Mouse (Mus musculus) CH12.LX (cell line): ENCODE measurements around the gene Gnai1. TPM values are rescaled to one million over a fixed set of nuclear protein-coding genes. Genes with fewer than 3 reads are reported as not detected.
"Not testable (repeated sequence)": the region's sequence is repeated elsewhere in the genome, so short reads cannot be mapped to it uniquely, and the experiment has no call there.

Source experiments
- DNase-seq: peaks from one replicate; pipeline ENCODE4 v3.0.0-alpha.2; 2013; ENCODE audit errors: extremely low read depth
- H3K27ac ChIP-seq: 2 replicates; pipeline ENCODE4 v1.5.1; 2012; ENCODE audit warnings: low read depth, mild to moderate bottlenecking, control low read depth, moderate library complexity; ENCODE audit not compliant: insufficient read depth
- H3K27me3 ChIP-seq: replicated peaks from 2 replicates; pipeline ENCODE3; 2012; ENCODE audit warnings: inconsistent platforms
- H3K36me3 ChIP-seq, 2 experiments: replicated peaks in 1 of 2; 2 replicates each; pipeline versions ENCODE3 to v1.6.1; 2012; ENCODE audit warnings: inconsistent platforms in 1 of 2, low read length in 1 of 2, mild to moderate bottlenecking in 1 of 2, mixed read lengths in 1 of 2, moderate library complexity in 1 of 2; ENCODE audit not compliant: control insufficient read depth in 1 of 2, insufficient read depth in 1 of 2
- H3K4me1 ChIP-seq, 2 experiments: 2 replicates each; pipeline ENCODE4 v1.6.1; 2012; ENCODE audit warnings: inconsistent platforms in 1 of 2, moderate library complexity in 1 of 2; ENCODE audit not compliant: insufficient read depth in 2 of 2, control insufficient read depth in 1 of 2
- H3K4me2 ChIP-seq: 2 replicates; pipeline ENCODE4 v1.6.1; 2012; ENCODE audit warnings: low read depth, mild to moderate bottlenecking, control low read depth; ENCODE audit not compliant: poor library complexity, insufficient read depth, severe bottlenecking
- H3K4me3 ChIP-seq, 3 experiments: fragments of 150-350 bp in 1 of 3; sonication (generic) in 1 of 3; replicated peaks in 1 of 3; 2 replicates each; pipeline versions ENCODE3 to v1.5.1; 2011 to 2012; ENCODE audit warnings: low read depth in 2 of 3, low read length in 2 of 3, mild to moderate bottlenecking in 2 of 3, moderate library complexity in 2 of 3, control low read depth in 1 of 3, improper control_type of control experiment in 1 of 3, inconsistent platforms in 1 of 3, mixed read lengths in 1 of 3; ENCODE audit not compliant: poor library complexity in 1 of 3
- H3K79me2 ChIP-seq: replicated peaks from 2 replicates; pipeline ENCODE4 v1.6.1; 2012; ENCODE audit warnings: mild to moderate bottlenecking, moderate library complexity; ENCODE audit not compliant: control insufficient read depth, poor library complexity, insufficient read depth, severe bottlenecking; ENCODE audit errors: extremely low read depth
- H3K9ac ChIP-seq: 2 replicates; pipeline ENCODE4 v1.6.1; 2012; ENCODE audit warnings: low read depth, mild to moderate bottlenecking, control low read depth, moderate library complexity; ENCODE audit not compliant: insufficient read depth
- H3K9me3 ChIP-seq: replicated peaks from 2 replicates; pipeline ENCODE3; 2012; ENCODE audit warnings: low read length, inconsistent platforms, mixed read lengths
- BHLHE40 ChIP-seq: IDR thresholded peaks from 2 replicates; pipeline ENCODE4 v1.6.1; 2011; ENCODE audit warnings: mild to moderate bottlenecking, low read depth, low read length, improper control_type of control experiment
- CTCF ChIP-seq, 2 experiments: IDR thresholded peaks in 1 of 2; conservative IDR thresholded peaks in 1 of 2; 2 replicates each; pipeline ENCODE4 v1.5.1; 2011 to 2012; ENCODE audit warnings: low read depth in 2 of 2, low read length in 2 of 2, improper control_type of control experiment in 1 of 2, inconsistent platforms in 1 of 2, mild to moderate bottlenecking in 1 of 2, moderate library complexity in 1 of 2
- ELF1 ChIP-seq: IDR thresholded peaks from 2 replicates; pipeline ENCODE4 v1.6.1; 2014; ENCODE audit warnings: low read depth, mild to moderate bottlenecking, inconsistent platforms, low read length, improper control_type of control experiment
- ETS1 ChIP-seq: conservative IDR thresholded peaks from 2 replicates; pipeline ENCODE4 v1.6.1; 2012; ENCODE audit warnings: low read depth, mild to moderate bottlenecking, inconsistent platforms, low read length, improper control_type of control experiment, moderate library complexity
- IRF4 ChIP-seq: IDR thresholded peaks from 2 replicates; pipeline ENCODE4 v1.6.1; 2014; ENCODE audit warnings: low read depth, mild to moderate bottlenecking, inconsistent platforms, low read length, improper control_type of control experiment
- JUND ChIP-seq: conservative IDR thresholded peaks from 2 replicates; pipeline ENCODE4 v1.6.1; 2011; ENCODE audit warnings: low read depth, low read length, improper control_type of control experiment
- KAT2A ChIP-seq: IDR thresholded peaks from 2 replicates; pipeline ENCODE4 v1.6.1; 2012; ENCODE audit warnings: low read length, improper control_type of control experiment, inconsistent platforms; ENCODE audit not compliant: insufficient replicate concordance
- MAX ChIP-seq: IDR thresholded peaks from 2 replicates; pipeline ENCODE4 v1.6.1; 2011; ENCODE audit warnings: low read length, improper control_type of control experiment
- MAZ ChIP-seq: IDR thresholded peaks from 2 replicates; pipeline ENCODE4 v1.6.1; 2012; ENCODE audit warnings: low read depth, mild to moderate bottlenecking, inconsistent platforms, low read length, improper control_type of control experiment, moderate library complexity
- MEF2A ChIP-seq: IDR thresholded peaks from 2 replicates; pipeline ENCODE4 v1.6.1; 2014; ENCODE audit warnings: low read depth, mild to moderate bottlenecking, inconsistent platforms, low read length, improper control_type of control experiment, borderline replicate concordance
- MYC ChIP-seq: IDR thresholded peaks from 2 replicates; pipeline ENCODE4 v1.6.1; 2011; ENCODE audit warnings: low read depth, mild to moderate bottlenecking, improper control_type of control experiment, low read length
- NRF1 ChIP-seq: IDR thresholded peaks from 2 replicates; pipeline ENCODE4 v1.6.1; 2014; ENCODE audit warnings: low read depth, mild to moderate bottlenecking, inconsistent platforms, low read length, improper control_type of control experiment, moderate library complexity
- PAX5 ChIP-seq: IDR thresholded peaks from 2 replicates; pipeline ENCODE4 v1.6.1; 2012; ENCODE audit warnings: low read length, inconsistent platforms, mixed read lengths
- POLR2A ChIP-seq: IDR thresholded peaks from 2 replicates; pipeline ENCODE4 v1.6.1; 2011; ENCODE audit warnings: low read depth, mild to moderate bottlenecking, improper control_type of control experiment, low read length
- POLR2AphosphoS2 ChIP-seq: IDR thresholded peaks from 2 replicates; pipeline ENCODE4 v1.6.1; 2011; ENCODE audit warnings: low read depth, low read length, improper control_type of control experiment
- RAD21 ChIP-seq: IDR thresholded peaks from 2 replicates; pipeline ENCODE4 v1.6.1; 2011; ENCODE audit warnings: low read depth, mild to moderate bottlenecking, low read length, improper control_type of control experiment, moderate library complexity
- SIN3A ChIP-seq: IDR thresholded peaks from 2 replicates; pipeline ENCODE4 v1.6.1; 2012; ENCODE audit warnings: low read length, improper control_type of control experiment, inconsistent platforms
- SMC3 ChIP-seq: IDR thresholded peaks from 2 replicates; pipeline ENCODE4 v1.6.1; 2011; ENCODE audit warnings: low read depth, low read length, improper control_type of control experiment
- TBP ChIP-seq: conservative IDR thresholded peaks from 2 replicates; pipeline ENCODE4 v1.6.1; 2011; ENCODE audit warnings: low read depth, low read length, improper control_type of control experiment
- TCF12 ChIP-seq: IDR thresholded peaks from 2 replicates; pipeline ENCODE4 v1.6.1; 2014; ENCODE audit warnings: low read depth, mild to moderate bottlenecking, inconsistent platforms, low read length, improper control_type of control experiment
- USF2 ChIP-seq: conservative IDR thresholded peaks from 2 replicates; pipeline ENCODE4 v1.6.1; 2011; ENCODE audit warnings: low read depth, low read length, improper control_type of control experiment
- ZMIZ1 ChIP-seq: IDR thresholded peaks from 2 replicates; pipeline ENCODE4 v1.6.1; 2012; ENCODE audit warnings: low read depth, mild to moderate bottlenecking, inconsistent platforms, low read length, improper control_type of control experiment
- dilution Hi-C: fragments of 300-500 bp; cut with MboI; formaldehyde crosslinking; loops from 2 replicates; pipeline ENCODE4 v1.14.3; 2020; ENCODE audit warnings: low sequenced_read_pairs; ENCODE audit not compliant: extremely low pct_unique_long_range_greater_than_20kb, extremely low pct_ligation_motif_present
- in situ Hi-C: fragments of 300-500 bp; cut with MboI; formaldehyde crosslinking; loops from 3 replicates; pipeline ENCODE4 v1.14.3; 2019; ENCODE audit warnings: low sequenced_read_pairs, low pct_ligation_motif_present, low pct_unique_long_range_greater_than_20kb, mixed read lengths
- polyA plus RNA-seq: library from polyadenylated mRNA; unstranded; fragments of >175 nt; gene quantifications from 2 replicates; pipeline ENCODE4 v1.2.1, GENCODE M21; 2012; ENCODE audit warnings: low read depth; ENCODE audit not compliant: insufficient read length
- total RNA-seq, 2 experiments: library from RNA; depleted of rRNA; stranded (reverse); fragments of 300-350 nt in 1 of 2; fragments of >200 nt in 1 of 2; gene quantifications; 2 replicates each; pipeline ENCODE4 v1.2.3; 2012 to 2014

Gnai1 gene
- total and polyA plus RNA-seq, 3 experiments: not detected

DNA sequence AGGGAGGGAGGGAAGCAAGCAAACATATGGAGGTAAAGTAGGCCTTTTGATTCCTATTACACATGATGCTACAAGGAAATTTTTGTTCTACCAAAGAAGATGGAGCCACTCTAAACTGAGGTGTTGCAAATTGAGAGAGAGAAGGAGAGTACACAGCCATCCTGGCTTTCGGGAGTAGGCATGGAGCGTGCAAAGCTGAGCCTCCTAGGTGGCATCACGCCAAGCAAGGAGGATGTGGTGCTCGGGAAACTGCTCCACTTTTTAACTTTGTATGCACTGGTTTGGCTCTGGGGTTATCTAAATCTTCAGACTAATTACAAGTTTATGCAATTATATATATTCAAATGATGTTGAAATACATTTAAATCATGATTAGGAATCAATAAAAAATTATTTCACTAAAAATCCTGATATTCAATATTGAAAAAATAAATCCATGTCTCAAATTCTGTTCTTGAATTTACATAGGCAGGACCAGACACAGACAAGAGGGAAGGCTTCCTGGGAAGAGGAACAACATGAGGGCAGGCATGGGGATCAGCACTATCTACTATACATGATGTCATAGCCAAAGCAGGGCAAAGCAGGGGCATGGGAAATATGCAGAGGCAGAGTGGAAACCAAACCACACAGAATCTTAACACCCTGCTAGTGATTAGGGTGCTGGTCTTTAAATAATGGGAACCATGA lies 17.2 kb downstream of the Gnai1 start:
- Histone ChIP-seq H3K4me2 (no peak overlapping the region), H3K4me1 (peaks cover under 1 to 2% of the 10 kb centered on the region in 2 experiments; a peak in 1 of 4 replicates)

DNA sequence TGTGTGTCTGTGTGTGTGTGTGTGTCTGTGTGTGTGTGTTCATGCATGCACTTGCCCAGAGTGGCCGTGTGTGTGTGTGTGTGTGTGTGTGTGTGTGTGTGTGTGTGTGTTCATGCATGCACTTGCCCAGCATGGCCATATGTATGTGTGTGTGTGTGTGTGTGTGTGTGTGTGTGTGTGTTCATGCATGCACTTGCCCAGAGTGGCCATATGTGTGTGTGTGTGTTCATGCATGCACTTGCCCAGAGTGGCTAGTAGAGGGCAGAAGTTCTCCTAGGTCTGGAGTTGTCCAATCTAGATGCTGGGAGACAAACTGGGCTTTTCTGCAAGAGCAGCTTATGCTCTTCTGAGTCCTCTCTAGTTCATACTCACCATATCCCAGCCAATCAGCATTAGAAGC lies 18.3 kb downstream of the Gnai1 start:
- H3K79me2 ChIP-seq, dilution Hi-C loops, H3K27me3 ChIP-seq, H3K27ac ChIP-seq, H3K4me2 ChIP-seq, H3K9me3 ChIP-seq, DNase-seq, in situ Hi-C loops, H3K36me3 ChIP-seq, H3K4me3 ChIP-seq, H3K9ac ChIP-seq, H3K4me1 ChIP-seq: not testable (repeated sequence)

More for the DNA sequence above, 17.2 kb downstream of the Gnai1 start:
- Histone ChIP-seq H3K36me3 (no peaks in the 10 kb centered on the region), H3K27ac (no peak overlapping the region), H3K79me2 (no peaks in the 10 kb centered on the region), H3K9ac (no peak overlapping the region), H3K9me3 (no peaks in the 10 kb centered on the region), H3K27me3 (no peaks in the 10 kb centered on the region), H3K4me3 (no peak overlapping the region)
- no peak for DNase-seq
- in situ Hi-C loops (no loop called here), dilution Hi-C loops (no loop called here)
- TF ChIP-seq CTCF (conservative IDR thresholded peaks at IDR 0.05 in 1 of 2, IDR thresholded peaks at IDR 0.05 in 1 of 2; ENCODE audit: low read depth in 2 of 2, low read length in 2 of 2) (no peak), USF2 (no peak), NRF1 (no peak), ZMIZ1 (no peak), IRF4 (no peak), MYC (no peak), PAX5 (no peak), TCF12 (no peak), ETS1 (no peak), ELF1 (no peak), MAZ (no peak), SIN3A (no peak)

DNA sequence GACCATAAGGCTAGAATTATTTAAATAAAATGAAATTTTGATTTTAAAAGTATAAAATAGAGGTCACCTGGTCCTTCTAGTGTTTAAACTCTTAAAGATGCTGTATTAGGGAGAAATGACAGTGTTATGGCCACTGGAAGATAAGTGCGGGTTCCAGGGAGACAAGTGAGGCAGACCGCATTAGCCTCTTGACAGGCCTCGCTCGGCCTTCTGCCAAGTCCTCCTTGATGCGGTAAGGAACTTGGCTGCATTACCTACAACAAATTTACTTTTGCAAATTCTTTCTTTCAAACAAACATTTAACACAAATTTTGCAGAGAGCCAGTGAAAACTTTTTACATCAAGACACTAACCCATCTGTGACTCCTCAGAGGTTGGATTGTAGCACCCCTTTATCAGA lies 27.9 kb downstream of the Gnai1 start:
- dilution Hi-C loops: no loop called here
- no peak overlapping the region for H3K4me3 ChIP-seq
- in situ Hi-C loops: no loop called here

More for the DNA sequence above, 27.9 kb downstream of the Gnai1 start:
- Histone ChIP-seq H3K79me2 (no peaks in the 10 kb centered on the region), H3K27ac (no peak overlapping the region), H3K27me3 (no peaks in the 10 kb centered on the region), H3K9me3 (no peaks in the 10 kb centered on the region), H3K36me3 (no peaks in the 10 kb centered on the region), H3K4me1 (no peaks in the 10 kb centered on the region), H3K4me2 (no peak overlapping the region), H3K9ac (no peak overlapping the region)
- DNase-seq: no peak
- TF ChIP-seq RAD21 (no peak), MEF2A (no peak), KAT2A (no peak), USF2 (no peak), POLR2A (no peak), POLR2AphosphoS2 (no peak), BHLHE40 (no peak), TBP (no peak), PAX5 (no peak), SMC3 (no peak), JUND (no peak), MAX (no peak)
